Mouse (Mus musculus) lung, postnatal 0 days (tissue): ENCODE measurements at regions not wholly inside any gene's neighbourhood (a gene's known extent, or its start where the extent isn't known, plus 50 kb on each side); places are given as distances from the start of the nearest gene placed in this dataset.

Source experiments
- CTCF ChIP-seq: IDR thresholded peaks from 2 replicates; pipeline ENCODE4 v1.5.1; 2016; ENCODE audit warnings: antibody characterized with exemption, mild to moderate bottlenecking
- EP300 ChIP-seq: IDR thresholded peaks from 2 replicates; pipeline ENCODE4 v1.6.1; 2016; ENCODE audit warnings: antibody characterized with exemption, mild to moderate bottlenecking, control low read depth

DNA sequence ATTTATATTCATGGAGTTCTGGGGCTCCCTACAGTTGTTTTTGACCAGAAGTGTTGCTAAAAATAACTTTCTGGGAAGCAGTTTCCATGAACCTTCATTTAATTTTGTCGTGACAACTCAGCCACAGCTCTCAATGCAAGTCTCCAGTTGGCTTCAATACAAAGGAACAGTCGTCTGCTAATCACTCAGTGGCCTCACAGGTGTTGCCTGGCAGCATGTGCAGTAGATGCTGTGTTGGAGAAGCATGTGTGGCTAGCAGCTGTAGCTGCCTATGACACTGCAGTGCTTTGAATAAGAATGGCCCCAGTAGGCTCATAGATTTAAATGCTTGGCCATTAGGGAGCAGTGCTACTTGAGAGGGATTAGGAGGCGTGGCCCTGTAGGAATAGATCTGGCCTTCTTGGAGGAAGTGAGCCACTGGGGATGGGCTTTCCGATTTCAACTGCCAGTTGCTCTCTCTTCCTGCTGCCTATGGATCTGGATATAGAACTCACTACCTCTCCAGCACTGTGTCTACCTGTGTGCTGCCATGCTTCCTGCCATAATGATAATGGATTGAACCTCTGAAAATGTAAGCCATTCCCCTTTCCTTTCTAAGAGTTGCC, 428.5 kb upstream of the Prickle1 start:
- no peak for TF ChIP-seq CTCF
- no peak for TF ChIP-seq EP300
